Mouse (Mus musculus) liver (tissue): ENCODE measurements at regions not wholly inside any gene's neighbourhood (a gene's known extent, or its start where the extent isn't known, plus 50 kb on each side); places are given as distances from the start of the nearest gene placed in this dataset.

Source experiments
- DNase-seq: peaks from one replicate; pipeline ENCODE4 v3.0.0-alpha.2; 2020; ENCODE audit warnings: mixed read lengths

GRCm38 (mm10) chr7:68945886-68946863 lies 197.1 kb upstream of the Arrdc4 start:
- no peak for DNase-seq

GRCm38 (mm10) chr7:68930627-68931334 lies 181.7 kb upstream of the Arrdc4 start:
- DNase-seq, result no peak

DNA sequence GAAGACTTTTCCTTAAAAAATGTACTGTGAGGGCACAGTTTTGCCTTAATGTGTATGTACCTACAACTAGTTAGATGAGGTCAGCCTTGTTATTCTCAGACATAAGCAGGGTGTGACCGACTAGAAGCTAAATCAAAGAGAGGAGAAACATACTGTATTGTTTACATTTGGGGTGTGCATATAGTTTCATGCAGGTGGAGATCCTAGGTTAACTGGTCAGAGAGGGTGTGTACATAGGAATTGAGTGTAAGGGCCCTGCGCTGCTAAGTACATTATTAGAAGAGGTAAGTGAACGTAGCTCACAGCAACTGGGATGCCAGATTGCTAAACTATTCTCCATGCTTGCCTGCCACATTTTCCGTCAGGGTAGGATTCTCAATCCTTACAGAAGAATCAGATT lies 180.6 kb upstream of the Arrdc4 start:
- DNase-seq, result no peak

GRCm38 (mm10) chr7:68925640-68926039 lies 176.6 kb upstream of the Arrdc4 start:
- DNase-seq, result no peak

- DNase-seq, result no peak
Observed at GRCm38 (mm10) chr7:68918632-68919435, 169.8 kb upstream of the Arrdc4 start.

DNA sequence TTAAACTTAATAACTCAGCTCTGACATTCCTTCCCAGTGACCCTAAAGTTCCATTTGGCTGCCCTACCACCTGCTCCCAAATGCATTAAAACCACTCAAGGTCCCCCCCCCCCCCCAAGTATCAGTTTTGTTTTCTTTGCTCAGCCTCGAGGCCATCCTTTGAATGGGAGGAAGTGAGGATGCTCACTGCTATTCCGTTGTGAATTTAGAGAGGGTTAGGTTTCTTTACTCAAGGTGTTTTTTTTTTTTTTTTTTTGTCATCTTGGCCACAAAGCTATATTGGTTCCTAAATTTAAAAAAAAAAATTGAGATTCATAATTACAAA lies 168.8 kb upstream of the Arrdc4 start:
- DNase-seq, result no peak

DNA sequence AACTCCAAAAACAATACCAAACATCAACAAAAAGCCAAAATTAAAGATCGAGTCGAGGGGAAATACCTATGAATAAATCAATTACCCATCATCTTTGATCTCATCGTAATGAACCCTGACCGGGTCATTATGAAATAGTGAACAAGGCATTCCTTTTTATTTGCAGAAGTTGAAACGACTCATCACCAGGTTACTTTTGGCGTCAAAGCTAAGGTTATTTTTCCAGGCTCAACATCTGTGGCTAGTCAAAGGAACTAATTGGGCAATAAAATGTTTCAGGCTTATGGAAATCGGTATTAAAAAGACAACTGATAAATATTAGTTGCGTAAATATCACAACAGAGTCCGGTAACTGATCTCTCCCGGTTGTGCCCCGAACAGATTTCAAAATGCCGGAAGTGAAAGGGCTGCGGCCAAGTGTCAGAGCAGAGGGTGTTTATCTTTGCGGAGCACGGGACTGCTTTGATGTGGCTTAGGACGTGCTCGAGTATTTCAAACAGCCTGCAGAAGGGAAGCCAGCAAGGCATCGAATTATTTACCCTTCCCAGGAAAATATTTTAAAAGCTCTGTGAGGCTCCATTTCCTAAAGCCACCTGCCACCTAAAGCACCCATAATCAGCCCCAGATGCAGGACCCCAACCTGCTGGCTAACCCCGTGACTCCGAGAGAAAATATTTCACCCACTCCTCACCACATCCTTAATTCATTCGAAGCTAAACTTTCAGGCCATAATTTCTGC lies 168.3 kb upstream of the Arrdc4 start:
- peak; percentile 41 for DNase-seq

- no peak for DNase-seq
Observed at GRCm38 (mm10) chr7:68915976-68916375, 166.9 kb upstream of the Arrdc4 start.

DNA sequence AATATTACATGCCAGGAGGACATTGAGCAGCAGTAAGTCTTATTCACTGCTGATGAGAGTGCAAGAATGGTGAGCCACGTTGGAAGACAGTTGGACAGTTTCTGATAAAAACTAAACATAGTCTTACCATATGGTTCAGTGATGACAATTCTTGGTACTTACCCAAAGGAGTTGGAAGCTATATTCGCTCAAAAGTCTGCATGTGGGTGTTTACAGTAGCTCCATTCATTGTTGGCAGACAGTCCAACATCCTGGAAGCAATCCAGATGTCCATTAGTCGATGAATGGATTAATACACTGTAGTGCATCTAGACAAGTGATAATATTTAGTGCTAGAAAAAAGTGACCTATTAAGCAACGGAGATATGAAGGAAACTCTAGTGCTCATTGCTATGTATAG lies 165.3 kb upstream of the Arrdc4 start:
- DNase-seq, result no peak

GRCm38 (mm10) chr7:68911989-68912655 lies 163.1 kb upstream of the Arrdc4 start:
- DNase-seq, result no peak

DNA sequence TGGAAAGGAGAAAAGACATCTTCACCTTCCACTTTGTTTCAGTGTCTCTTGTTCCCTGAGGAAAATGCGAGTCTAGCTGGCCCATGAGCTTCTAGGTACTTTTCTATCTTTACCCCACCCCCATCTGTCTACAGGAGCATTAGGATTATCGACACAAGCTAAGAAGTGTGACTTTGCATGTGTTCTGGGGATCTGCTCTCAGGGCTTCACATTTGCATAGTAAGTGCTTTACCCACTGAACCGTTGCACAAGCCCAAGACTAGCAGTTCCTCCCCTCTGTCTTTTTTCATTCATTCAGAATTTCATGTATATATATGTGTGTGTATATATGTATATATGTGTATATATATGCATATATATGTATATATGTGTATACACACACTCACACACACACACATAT lies 162.5 kb upstream of the Arrdc4 start:
- no peak for DNase-seq

DNA sequence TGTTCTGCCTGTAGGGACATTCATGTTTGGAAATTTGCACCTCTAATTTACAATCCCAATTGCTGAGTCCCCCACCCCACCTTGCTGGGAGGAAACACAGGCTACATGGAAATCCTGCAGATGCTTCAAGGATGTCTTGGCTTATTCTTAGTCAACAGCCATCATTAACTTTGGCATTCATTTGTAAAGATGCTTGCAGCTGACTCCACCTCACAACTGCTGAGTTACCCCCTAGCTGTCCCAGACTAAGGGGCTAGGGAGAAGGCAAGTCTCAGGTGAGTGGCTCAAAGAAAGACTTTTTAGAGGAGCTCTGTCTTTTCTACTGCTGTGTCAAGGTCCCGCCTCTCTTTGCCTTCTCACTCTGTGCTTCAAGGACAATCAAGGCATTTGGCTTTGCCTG lies 160.7 kb upstream of the Arrdc4 start:
- DNase-seq, result no peak

- DNase-seq, result no peak
Observed at GRCm38 (mm10) chr7:68908401-68908834, 159.4 kb upstream of the Arrdc4 start.

DNA sequence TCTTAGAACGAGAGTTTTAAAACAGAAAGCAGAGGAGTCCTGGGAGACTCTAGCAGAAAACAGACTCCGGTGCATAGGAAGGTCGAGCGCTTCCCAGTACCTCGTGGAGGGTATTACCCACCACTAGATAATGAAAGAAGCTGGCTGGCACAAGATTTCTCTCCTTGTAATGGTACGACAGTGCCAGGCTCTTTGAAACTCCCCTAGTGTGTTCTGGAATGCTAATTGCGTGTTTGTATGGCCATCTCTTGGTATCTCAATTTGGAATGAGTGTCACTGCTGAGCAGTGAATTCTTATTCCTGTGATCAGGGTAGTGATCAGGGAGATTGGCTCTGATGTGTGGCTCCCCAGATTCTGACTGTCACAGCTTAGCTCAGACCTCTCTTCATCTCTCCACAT lies 158.8 kb upstream of the Arrdc4 start:
- no peak for DNase-seq

- DNase-seq, result no peak
Observed at GRCm38 (mm10) chr7:68906771-68907395, 157.8 kb upstream of the Arrdc4 start.

DNA sequence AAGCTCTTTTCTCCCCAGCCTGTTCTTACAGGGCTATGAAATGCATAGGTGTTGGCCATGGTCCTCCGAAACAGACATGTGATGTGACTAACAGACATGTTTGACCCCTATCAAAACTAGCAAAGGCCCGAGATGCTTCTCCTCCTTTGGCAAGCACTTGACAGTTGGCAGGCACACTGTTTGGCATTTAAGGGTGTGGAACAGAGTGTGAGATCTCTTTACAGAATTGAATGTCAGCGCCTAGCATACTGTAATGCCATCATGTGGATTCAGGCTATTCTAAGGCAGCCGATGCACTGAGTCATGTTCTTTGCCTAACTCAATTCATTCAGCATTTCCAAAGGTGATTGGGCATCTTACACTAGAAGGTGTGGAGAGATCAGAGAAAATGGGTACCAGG lies 156.8 kb upstream of the Arrdc4 start:
- no peak for DNase-seq

GRCm38 (mm10) chr7:68886173-68886572 lies 137.1 kb upstream of the Arrdc4 start:
- DNase-seq, result no peak

DNA sequence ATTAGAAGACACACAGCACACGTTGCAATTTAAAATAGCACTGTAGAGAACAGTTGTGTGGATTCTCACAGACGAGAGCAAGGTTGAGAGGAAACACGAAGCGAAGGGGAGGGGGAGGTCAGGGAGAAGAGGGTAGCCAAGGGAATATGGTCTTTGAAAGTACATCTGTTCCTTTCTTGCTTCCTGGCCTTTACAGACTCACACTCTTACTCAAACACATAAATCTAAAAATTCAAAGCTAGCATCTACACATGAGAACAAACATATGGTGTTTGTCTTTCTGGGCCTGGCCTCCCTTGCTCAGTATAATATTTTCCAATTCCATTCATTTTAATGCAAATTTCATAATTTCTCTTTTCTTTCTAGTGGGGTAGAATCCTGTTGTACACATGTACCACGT lies 124.0 kb upstream of the Arrdc4 start:
- no peak for DNase-seq

- no peak for DNase-seq
Observed at GRCm38 (mm10) chr7:68864322-68865031, 115.4 kb upstream of the Arrdc4 start.

DNA sequence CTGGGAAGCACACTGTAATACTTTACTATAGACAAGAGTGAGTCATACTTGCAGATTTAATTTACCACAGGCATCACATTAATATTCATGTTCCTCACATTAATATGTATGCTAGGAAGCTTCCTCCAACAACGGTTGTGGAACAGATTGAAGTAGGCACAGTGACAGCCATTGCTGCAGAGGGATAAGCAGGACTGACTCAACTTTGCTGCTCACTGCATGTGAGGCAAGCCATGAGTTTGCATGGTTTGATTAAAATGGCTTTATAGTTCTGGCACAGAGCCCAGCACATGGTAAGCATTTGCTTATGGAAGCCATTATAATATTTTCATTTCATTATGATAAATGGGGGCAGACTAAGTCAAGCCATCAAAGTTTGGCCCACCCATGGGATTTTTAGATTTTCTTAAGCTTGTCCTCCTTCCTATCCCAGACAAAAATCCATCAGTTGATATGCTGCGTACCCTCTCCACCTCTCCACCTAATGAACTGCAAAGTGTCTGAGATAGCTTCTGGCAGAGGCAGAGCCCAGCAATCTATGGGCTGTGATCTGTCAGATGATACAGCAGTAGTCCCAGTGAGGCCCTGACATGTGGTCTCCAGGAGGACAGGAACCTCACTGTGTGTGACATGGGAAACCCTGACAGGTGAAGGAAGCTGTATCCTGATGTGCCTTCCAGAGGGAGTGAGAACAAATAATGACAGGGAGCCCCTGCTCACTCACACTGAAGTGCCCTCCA lies 109.6 kb upstream of the Arrdc4 start:
- no peak for DNase-seq
